Mouse (Mus musculus): ENCODE data around the gene Notch1. TPM values are rescaled to one million over a fixed set of nuclear protein-coding genes. Genes with fewer than 3 reads are reported as not detected.

The Notch1 gene
- polyA plus RNA-seq (2015; fragmentation: Nextera tagmentation; extraction: Ambion mirVana): 23.1 and 24.3 TPM in 2 replicates

- no peak within 1 kb of the TSS for H3K9ac ChIP-seq
- no peak for ATAC-seq (ENCODE audit: insufficient number of reproducible peaks, low FRiP score, low TSS enrichment, low read depth)
- H3K4me2 ChIP-seq: peak within 1 kb of the TSS; percentile 12
- no peaks in the 10 kb centered on the region for H3K36me3 ChIP-seq
- H3K4me1 ChIP-seq: peaks cover 22% of the 10 kb centered on the region
- WGBS: 13% methylated on average over 12 of the region's 12 CpGs
- no peaks in the 10 kb centered on the region for H3K27me3 ChIP-seq
- H3K27ac ChIP-seq: peak within 1 kb of the TSS; percentile 67
- no peaks in the 10 kb centered on the region for H3K9me3 ChIP-seq
- 0 out of 2 replicates have a peak within 1 kb of the TSS, but pooled peaks have one; percentile 2 for H3K4me3 ChIP-seq
These were observed at the start of gene Notch1 for GRCm38 (mm10) chr2:26516275-26516674. Gene Notch1, minus strand, starts transcription at chr2:26516663.

GRCm38 (mm10) chr2:26566221-26566620 is 49.8 kb upstream of the Notch1 start:
- Histone ChIP-seq H3K4me1 (0 out of 2 replicates have a peak, but pooled peaks cover 3% of the 10 kb centered on the region), H3K4me2 (no peak overlapping the region), H3K9ac (0 out of 2 replicates have a peak overlapping the region, but pooled peaks have one; percentile 10), H3K27me3 (no peaks in the 10 kb centered on the region), H3K4me3 (no peak overlapping the region), H3K9me3 (no peaks in the 10 kb centered on the region), H3K27ac (no peak overlapping the region), H3K36me3 (no peaks in the 10 kb centered on the region)
- 17% methylated on average over 4 of the region's 4 CpGs for WGBS
- ATAC-seq (ENCODE audit: insufficient number of reproducible peaks, low FRiP score, low TSS enrichment, low read depth): no peak

- ATAC-seq (ENCODE audit: insufficient number of reproducible peaks, low FRiP score, low TSS enrichment, low read depth): no peak
- Histone ChIP-seq H3K4me3 (no peak overlapping the region), H3K4me2 (no peak overlapping the region), H3K27me3 (no peaks in the 10 kb centered on the region), H3K9ac (no peak overlapping the region), H3K4me1 (0 out of 2 replicates have a peak, but pooled peaks cover 6% of the 10 kb centered on the region), H3K36me3 (no peaks in the 10 kb centered on the region), H3K9me3 (no peaks in the 10 kb centered on the region), H3K27ac (no peak overlapping the region)
- 40% methylated on average over 6 of the region's 6 CpGs for WGBS
These were observed 45.0 kb upstream of the Notch1 start for GRCm38 (mm10) chr2:26561351-26562016.

- Histone ChIP-seq H3K4me3 (no peak overlapping the region), H3K4me1 (0 out of 2 replicates have a peak, but pooled peaks cover 4% of the 10 kb centered on the region), H3K36me3 (no peaks in the 10 kb centered on the region), H3K9ac (no peak overlapping the region), H3K27ac (no peak overlapping the region), H3K9me3 (no peaks in the 10 kb centered on the region), H3K27me3 (no peaks in the 10 kb centered on the region), H3K4me2 (no peak overlapping the region)
- no peak; the same call in 1 of the 2 replicates for ATAC-seq (ENCODE audit: insufficient number of reproducible peaks, low FRiP score, low TSS enrichment, low read depth)
- WGBS: 77% methylated on average over 5 of the region's 5 CpGs
These were observed 44.0 kb upstream of the Notch1 start for GRCm38 (mm10) chr2:26560506-26560905.

GRCm38 (mm10) chr2:26556535-26556993 is 40.1 kb upstream of the Notch1 start:
- Histone ChIP-seq H3K4me3 (no peak overlapping the region), H3K4me1 (peaks cover 14% of the 10 kb centered on the region), H3K36me3 (no peaks in the 10 kb centered on the region), H3K4me2 (no peak overlapping the region), H3K27me3 (no peaks in the 10 kb centered on the region), H3K9ac (no peak overlapping the region), H3K9me3 (no peaks in the 10 kb centered on the region), H3K27ac (no peak overlapping the region)
- ATAC-seq (ENCODE audit: insufficient number of reproducible peaks, low FRiP score, low TSS enrichment, low read depth): no peak
- 40% methylated on average over 4 of the region's 4 CpGs for WGBS

- Histone ChIP-seq H3K27me3 (no peaks in the 10 kb centered on the region), H3K9me3 (no peaks in the 10 kb centered on the region), H3K4me1 (peaks cover 27% of the 10 kb centered on the region), H3K27ac (no peak overlapping the region), H3K4me3 (no peak overlapping the region), H3K36me3 (no peaks in the 10 kb centered on the region), H3K4me2 (no peak overlapping the region), H3K9ac (no peak overlapping the region)
- WGBS: 59% methylated on average over 4 of the region's 4 CpGs
- no peak for ATAC-seq (ENCODE audit: insufficient number of reproducible peaks, low FRiP score, low TSS enrichment, low read depth)
These were observed 38.6 kb upstream of the Notch1 start for GRCm38 (mm10) chr2:26555076-26555475.

GRCm38 (mm10) chr2:26553904-26554303 is 37.4 kb upstream of the Notch1 start:
- H3K4me3 ChIP-seq: no peak overlapping the region
- peaks cover 32% of the 10 kb centered on the region for H3K4me1 ChIP-seq
- 58% methylated on average over 9 of the region's 9 CpGs for WGBS
- no peaks in the 10 kb centered on the region for H3K9me3 ChIP-seq
- no peak overlapping the region for H3K4me2 ChIP-seq
- no peaks in the 10 kb centered on the region for H3K36me3 ChIP-seq
- H3K27ac ChIP-seq: peak overlapping the region; percentile 22; the same call in 1 of the 2 replicates
- no peaks in the 10 kb centered on the region for H3K27me3 ChIP-seq
- no peak overlapping the region for H3K9ac ChIP-seq
- no peak for ATAC-seq (ENCODE audit: insufficient number of reproducible peaks, low FRiP score, low TSS enrichment, low read depth)

- no peak overlapping the region for H3K4me3 ChIP-seq
- peaks cover 43% of the 10 kb centered on the region for H3K4me1 ChIP-seq
- H3K36me3 ChIP-seq: no peaks in the 10 kb centered on the region
- 80% methylated on average over 2 of the region's 2 CpGs for WGBS
- no peak overlapping the region for H3K9ac ChIP-seq
- peak overlapping the region; percentile 68 for H3K27ac ChIP-seq
- H3K27me3 ChIP-seq: no peaks in the 10 kb centered on the region
- H3K4me2 ChIP-seq: no peak overlapping the region
- H3K9me3 ChIP-seq: no peaks in the 10 kb centered on the region
- ATAC-seq (ENCODE audit: insufficient number of reproducible peaks, low FRiP score, low TSS enrichment, low read depth): no peak
These were observed 35.6 kb upstream of the Notch1 start for GRCm38 (mm10) chr2:26552066-26552465.

GRCm38 (mm10) chr2:26551446-26551845 is 35.0 kb upstream of the Notch1 start:
- 52% methylated on average over 8 of the region's 8 CpGs for WGBS
- Histone ChIP-seq H3K27ac (peak overlapping the region; percentile 68), H3K27me3 (no peaks in the 10 kb centered on the region), H3K9ac (no peak overlapping the region), H3K4me1 (peaks cover 40% of the 10 kb centered on the region), H3K4me3 (no peak overlapping the region), H3K4me2 (no peak overlapping the region), H3K36me3 (no peaks in the 10 kb centered on the region), H3K9me3 (no peaks in the 10 kb centered on the region)
- no peak for ATAC-seq (ENCODE audit: insufficient number of reproducible peaks, low FRiP score, low TSS enrichment, low read depth)

GRCm38 (mm10) chr2:26550777-26551176 is 34.3 kb upstream of the Notch1 start:
- Histone ChIP-seq H3K36me3 (no peaks in the 10 kb centered on the region), H3K9ac (no peak overlapping the region), H3K4me1 (peaks cover 40% of the 10 kb centered on the region), H3K27ac (peak overlapping the region; percentile 68; the same call in 1 of the 2 replicates), H3K4me3 (no peak overlapping the region), H3K9me3 (no peaks in the 10 kb centered on the region), H3K27me3 (no peaks in the 10 kb centered on the region), H3K4me2 (no peak overlapping the region)
- 0 out of 2 replicates have a peak, but pooled peaks have one; percentile 30 for ATAC-seq (ENCODE audit: insufficient number of reproducible peaks, low FRiP score, low TSS enrichment, low read depth)
- 59% methylated on average over 3 of the region's 3 CpGs for WGBS

GRCm38 (mm10) chr2:26550205-26550604 is 33.7 kb upstream of the Notch1 start:
- 0 out of 2 replicates have a peak overlapping the region, but pooled peaks have one; percentile 17 for H3K27ac ChIP-seq
- peaks cover 40% of the 10 kb centered on the region for H3K4me1 ChIP-seq

GRCm38 (mm10) chr2:26549801-26550200 is 33.3 kb upstream of the Notch1 start:
- Histone ChIP-seq H3K27me3 (no peaks in the 10 kb centered on the region), H3K9me3 (no peaks in the 10 kb centered on the region), H3K4me2 (no peak overlapping the region), H3K4me3 (no peak overlapping the region), H3K36me3 (no peaks in the 10 kb centered on the region), H3K27ac (no peak overlapping the region), H3K9ac (no peak overlapping the region), H3K4me1 (peaks cover 40% of the 10 kb centered on the region)
- 72% methylated on average over 10 of the region's 10 CpGs for WGBS
- no peak for ATAC-seq (ENCODE audit: insufficient number of reproducible peaks, low FRiP score, low TSS enrichment, low read depth)

More at GRCm38 (mm10) chr2:26550205-26550604, 33.7 kb upstream of the Notch1 start:
- no peaks in the 10 kb centered on the region for H3K27me3 ChIP-seq
- H3K4me3 ChIP-seq: no peak overlapping the region
- WGBS: 48% methylated on average over 3 of the region's 3 CpGs
- no peaks in the 10 kb centered on the region for H3K9me3 ChIP-seq
- no peaks in the 10 kb centered on the region for H3K36me3 ChIP-seq
- H3K9ac ChIP-seq: no peak overlapping the region
- no peak for ATAC-seq (ENCODE audit: insufficient number of reproducible peaks, low FRiP score, low TSS enrichment, low read depth)
- no peak overlapping the region for H3K4me2 ChIP-seq
